Mouse (Mus musculus): Measurements from ENCODE around the gene Fcrlb.
"Not testable (repeated sequence)": the region's sequence is repeated elsewhere in the genome, so short reads cannot be mapped to it uniquely, and the experiment has no call there.

The Fcrlb gene
- long read RNA-seq, experiment 1, result 0 reads
- long read RNA-seq, experiment 2, result 0 reads

DNA sequence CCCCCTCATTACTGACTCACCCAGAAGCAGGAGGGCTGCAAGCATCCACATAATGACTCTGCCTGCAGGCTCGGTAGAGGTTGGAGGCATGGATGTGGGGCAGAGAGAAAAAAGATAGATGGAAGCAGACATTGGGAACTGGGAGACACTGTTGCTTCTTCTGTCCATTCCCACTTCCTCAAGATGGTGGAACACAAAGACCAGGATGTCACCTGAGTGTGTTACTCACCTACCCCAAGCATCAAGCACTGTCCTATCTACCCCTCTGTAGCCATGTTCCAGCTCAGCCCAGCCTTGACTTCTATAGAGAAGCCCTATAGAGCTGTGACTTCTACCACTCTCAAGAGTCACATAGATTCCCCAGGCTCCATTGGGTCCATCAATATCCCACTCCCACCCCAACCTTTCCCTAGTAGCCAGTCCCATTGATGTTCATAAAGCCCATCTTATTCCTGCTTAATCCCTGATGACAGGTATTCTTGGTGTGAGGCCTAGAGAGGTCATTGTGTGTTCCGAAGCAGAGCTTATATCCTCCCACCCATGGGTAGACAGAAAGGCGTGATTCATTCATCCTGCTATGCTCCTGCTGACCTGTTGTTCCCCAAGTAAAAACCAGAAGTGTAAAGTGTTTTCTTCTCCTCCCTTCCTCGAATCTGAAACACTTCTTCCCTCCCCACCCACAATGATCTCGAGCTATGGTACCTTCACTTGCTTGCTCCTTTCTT, at the start of gene Fcrlb:
TSS of gene Fcrlb (minus strand) at position 51 of the 725 bp plus-strand sequence.
- intact Hi-C loops (cut with DNase I), result no loop called here

GRCm38 (mm10) chr1:170962301-170962700, 49.6 kb upstream of the Fcrlb start:
- intact Hi-C loops (cut with DNase I), result no loop called here

DNA sequence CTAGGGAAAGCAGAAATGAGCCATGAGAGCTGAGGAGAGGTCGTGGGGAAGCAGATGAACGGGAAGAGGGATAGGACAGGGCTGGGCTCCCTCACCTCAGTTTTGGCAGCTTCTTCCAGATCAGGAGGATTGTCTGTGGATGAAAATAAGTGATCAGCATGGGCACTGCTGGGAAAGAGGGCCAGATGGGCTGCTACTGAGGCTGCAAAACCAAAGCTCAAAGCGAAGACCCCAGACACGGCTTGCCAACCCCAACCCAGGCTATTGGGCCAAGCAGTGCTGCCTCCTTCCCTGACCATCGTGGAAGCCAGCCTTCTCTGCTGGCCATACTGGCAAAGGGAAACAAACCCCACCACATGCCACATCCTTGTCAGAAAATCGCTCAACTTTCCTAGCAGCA, 48.4 kb upstream of the Fcrlb start:
- intact Hi-C loops (cut with DNase I), result no loop called here

DNA sequence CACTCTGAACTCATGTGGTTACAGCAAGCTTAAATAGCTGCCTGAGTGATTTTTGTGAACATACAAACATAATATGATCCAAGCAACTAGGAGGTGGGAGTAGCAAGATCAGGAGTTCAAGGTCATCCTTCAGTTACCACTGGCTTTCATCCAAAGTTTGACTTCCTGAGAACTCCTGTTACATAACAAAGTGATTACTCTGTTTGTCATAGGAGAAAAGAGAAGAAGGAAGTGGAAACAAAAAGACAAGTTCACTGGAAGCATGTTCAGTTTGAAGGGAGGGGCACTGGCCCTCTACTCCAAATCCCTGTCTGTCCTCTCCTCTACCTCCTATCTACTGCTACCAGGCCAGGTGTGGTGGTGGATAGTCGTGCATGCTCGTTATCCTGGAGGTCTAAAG, 47.0 kb upstream of the Fcrlb start:
- intact Hi-C loops (cut with DNase I), result no loop called here

DNA sequence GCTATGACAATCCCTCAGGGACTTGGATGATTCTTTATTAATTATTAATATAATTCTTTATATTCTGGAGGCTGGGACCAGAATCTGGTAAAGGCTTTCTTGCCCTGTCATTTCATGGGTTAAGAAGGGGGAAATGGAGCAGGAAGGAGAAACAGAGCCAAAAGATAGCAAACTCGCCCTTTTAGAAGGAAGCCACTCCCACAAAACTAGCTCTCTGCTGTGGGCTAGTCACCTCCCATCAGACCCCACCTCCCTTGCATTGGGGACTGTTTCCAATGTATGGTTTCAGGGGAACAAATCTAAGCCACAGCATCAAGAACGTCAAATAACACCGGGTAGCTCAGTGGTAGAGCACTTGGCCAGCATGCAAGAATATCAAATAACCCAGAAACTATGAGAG, 45.5 kb upstream of the Fcrlb start:
- intact Hi-C loops (cut with DNase I), result no loop called here

DNA sequence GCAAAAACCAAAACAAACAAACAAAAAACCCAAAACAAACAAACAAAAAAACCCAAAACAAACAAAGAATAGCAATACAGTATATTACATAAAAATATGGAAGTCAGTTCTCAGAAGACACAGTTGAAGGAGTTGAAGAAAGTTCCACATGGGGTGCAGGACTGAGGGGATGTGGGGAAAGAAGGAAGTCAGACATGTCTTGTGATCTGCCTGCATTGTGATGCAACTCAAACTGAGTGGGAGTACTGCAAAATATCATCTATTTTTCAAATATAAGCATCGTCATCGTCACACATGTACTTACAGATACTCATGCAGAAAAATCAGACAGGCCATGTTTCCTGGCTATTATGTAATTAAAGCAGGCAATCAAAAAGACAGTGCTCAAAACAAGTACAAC, 40.5 kb upstream of the Fcrlb start:
- intact Hi-C loops (cut with DNase I), result no loop called here

DNA sequence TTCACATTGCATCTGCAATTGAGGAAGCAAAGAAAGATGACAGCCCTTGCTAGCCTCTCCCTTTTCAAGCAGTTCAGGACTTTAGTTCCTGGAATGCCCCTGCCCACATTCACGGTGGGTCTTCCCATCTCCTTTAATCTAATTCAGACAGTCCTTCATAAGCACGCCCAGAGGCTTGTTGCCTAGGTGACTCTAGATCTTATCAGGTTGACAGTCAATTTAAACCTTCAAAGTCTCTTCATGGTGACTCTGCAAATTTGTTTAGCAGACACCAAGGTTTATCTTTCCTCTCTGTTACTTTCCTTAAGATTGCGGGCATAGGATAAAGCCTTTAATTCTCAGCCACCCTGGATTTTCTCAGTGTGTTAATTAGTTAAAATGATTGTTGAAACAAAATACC, 38.0 kb upstream of the Fcrlb start:
- intact Hi-C loops (cut with DNase I), result no loop called here

GRCm38 (mm10) chr1:170944908-170945307, 32.2 kb upstream of the Fcrlb start:
- intact Hi-C loops (cut with DNase I), result not testable (repeated sequence)

GRCm38 (mm10) chr1:170944151-170944550, 31.4 kb upstream of the Fcrlb start:
- intact Hi-C loops (cut with DNase I), result not testable (repeated sequence)

DNA sequence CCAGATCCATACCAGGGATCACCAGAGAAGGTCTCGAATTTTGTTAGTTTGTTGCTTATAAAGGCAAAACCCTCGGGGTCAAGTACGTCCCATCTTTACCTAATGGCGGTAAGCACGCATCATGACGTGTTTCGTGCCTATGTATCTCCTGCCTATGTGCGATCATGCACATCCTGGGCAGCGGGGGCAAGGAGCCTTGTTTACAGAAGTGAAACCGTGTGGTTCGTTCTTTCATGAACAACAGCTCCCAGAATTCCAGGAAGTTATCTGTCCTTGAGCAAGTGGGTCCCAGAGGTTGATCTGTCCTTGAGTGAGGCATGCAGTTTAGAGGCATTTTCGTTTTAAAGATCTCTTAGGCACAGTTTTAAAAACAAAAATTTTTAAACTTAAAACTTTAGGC, 26.5 kb upstream of the Fcrlb start:
- intact Hi-C loops (cut with DNase I), result no loop called here

DNA sequence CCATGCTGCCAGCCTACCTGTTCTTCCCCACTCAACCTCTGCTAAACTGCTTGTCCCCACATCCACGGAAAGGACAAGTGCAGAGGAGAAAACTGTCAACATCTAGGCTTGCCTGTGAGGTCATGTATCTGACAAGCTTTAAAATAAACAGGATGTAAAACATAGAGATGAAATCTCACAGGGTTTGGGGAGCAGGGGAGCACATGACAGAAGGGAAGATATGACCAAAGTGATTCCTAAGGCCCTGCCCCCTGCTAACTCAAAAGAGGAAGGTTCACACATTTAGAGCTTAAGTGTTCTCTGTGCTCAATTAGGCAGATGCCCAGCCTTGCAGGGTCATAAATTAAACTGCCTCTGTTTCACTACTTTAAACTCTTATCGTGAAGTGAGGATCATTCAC, 21.6 kb upstream of the Fcrlb start:
- intact Hi-C loops (cut with DNase I), result no loop called here

GRCm38 (mm10) chr1:170933940-170934339, 21.2 kb upstream of the Fcrlb start:
- intact Hi-C loops (cut with DNase I), result no loop called here

GRCm38 (mm10) chr1:170933386-170933920, 20.7 kb upstream of the Fcrlb start:
- intact Hi-C loops (cut with DNase I), result no loop called here

- intact Hi-C loops (cut with DNase I), result no loop called here
These were observed 19.3 kb upstream of the Fcrlb start for GRCm38 (mm10) chr1:170932043-170932442.

GRCm38 (mm10) chr1:170929245-170929644, 16.5 kb upstream of the Fcrlb start:
- intact Hi-C loops (cut with DNase I), result no loop called here

DNA sequence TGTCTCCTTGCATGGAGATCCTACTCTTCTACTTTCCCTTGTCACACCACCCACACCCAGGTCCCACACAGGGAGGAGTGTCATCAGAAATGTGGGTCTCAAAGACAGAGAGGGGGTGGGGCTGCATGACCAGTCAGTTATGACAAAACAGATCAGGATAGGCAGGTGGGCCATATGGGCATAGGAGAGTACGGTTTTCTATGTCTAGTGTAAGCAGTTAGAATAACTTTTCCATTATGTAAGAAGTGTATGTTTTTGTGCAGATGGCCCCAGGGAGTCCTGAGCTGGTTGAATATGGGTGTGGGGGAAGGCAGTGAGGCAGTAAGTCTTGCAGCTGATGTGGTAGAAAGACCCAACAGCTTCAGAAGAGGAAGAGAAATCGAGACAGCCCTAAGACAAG, 15.7 kb upstream of the Fcrlb start:
- intact Hi-C loops (cut with DNase I), result no loop called here

GRCm38 (mm10) chr1:170927378-170927777, 14.6 kb upstream of the Fcrlb start, which contains the start of gene Fcrla:
Fcrla (minus strand) TSS chr1:170927583.
- intact Hi-C loops (cut with DNase I), result no loop called here

DNA sequence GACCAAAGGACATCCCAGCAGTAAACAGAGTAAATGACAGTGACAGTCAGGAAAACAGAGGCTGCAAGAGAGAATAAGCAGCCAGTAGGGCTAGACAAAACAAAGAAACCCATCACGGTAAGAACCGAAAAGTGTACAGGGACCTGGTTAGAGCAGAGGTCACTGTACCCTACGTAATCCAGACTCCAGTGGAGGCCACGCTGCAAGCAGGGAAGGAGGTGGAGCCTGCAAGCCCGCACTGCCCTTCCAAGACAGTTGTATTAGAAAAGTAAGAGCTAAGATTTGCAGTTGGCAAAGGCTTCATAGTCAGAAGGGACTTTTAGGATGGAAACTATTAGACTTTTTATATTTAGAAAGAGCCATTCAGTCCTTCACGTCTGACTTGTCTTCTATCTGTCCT, 14.2 kb upstream of the Fcrlb start:
- intact Hi-C loops (cut with DNase I), result no loop called here

DNA sequence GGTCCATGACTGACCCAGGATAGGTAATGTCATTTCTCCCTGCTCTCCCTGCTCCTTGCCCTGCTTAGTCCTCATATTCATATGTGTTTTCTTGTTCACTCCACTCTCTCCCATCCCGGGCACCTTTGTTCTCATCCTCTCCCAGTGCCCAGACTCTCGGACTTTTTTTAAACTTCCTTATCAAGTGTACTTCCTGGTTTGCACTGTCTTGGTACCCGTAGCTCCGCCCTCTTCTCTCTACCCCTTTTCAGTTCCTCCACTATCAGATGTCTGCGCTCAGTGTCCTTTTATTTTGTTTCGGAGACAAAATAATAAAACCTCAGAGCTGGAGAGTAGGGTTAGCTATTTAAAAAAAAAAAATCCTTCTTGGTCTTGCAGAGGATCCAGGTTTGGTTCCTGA, 11.7 kb upstream of the Fcrlb start:
- intact Hi-C loops (cut with DNase I), result no loop called here

- intact Hi-C loops (cut with DNase I), result no loop called here
These were observed 6.6 kb upstream of the Fcrlb start for GRCm38 (mm10) chr1:170919308-170919707.

DNA sequence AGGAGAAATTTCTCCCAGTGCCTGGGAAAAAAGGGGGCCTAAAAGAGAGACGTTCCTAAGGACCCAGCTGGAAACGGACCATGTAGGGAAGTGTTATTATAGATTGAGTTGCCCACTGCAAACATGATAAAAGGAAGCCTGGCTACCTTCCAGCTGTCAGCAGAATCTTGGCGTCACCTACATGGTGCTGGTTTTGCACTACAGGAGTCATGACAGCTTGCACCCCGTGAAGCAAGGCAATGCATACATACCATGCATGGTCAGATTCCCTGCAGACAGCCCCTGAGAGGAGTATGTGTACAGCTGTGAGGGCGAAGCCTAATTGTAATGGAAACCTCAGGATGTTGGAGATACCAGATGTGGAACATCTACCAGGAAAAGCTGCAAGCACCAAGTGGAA, 2.9 kb upstream of the Fcrlb start:
- intact Hi-C loops (cut with DNase I), result no loop called here

DNA sequence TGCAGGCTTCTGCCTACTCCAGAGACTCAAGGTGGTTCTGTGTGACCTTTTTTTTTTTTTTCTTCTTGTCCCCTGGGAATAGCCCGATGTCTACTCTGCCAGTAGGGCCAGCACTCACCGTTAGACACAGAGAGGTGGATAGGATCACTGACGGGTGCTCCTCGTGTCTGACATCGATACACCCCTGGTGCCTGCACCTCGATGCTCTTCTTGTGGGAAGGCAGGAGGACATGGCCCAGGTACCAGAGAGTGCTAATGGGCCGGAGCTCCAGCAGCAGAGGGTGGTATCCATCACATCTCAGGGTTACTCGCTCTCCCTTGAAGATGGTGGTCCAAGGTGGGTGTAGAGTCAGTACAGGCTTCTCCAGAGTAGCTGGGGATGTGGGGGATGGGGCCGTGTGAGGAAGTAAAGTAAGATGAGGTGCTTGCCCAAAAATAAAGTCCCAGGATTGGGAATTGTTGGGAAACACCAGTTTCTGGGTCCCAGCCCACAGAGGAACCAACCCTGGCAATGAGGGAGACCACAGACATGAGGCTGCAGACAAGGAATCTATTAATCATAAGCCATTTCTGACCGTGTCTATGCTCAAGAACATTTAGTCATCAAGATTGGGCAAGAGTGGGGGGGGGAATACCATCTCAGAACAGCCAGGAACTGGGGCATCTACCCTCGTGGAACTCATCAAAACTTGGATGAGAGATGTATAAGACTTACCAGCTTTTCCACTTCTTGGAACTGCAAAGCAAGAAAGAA, 657 bp downstream of the Fcrlb start:
- intact Hi-C loops (cut with DNase I), result no loop called here

Data from adrenal gland (tissue).